Mouse (Mus musculus) CH12.LX (cell line): ENCODE results near the gene Tmem147. TPM values are rescaled to one million over a fixed set of nuclear protein-coding genes. Genes with fewer than 3 reads are reported as not detected.

ENCODE experiments used
- DNase-seq: peaks from one replicate; pipeline ENCODE4 v3.0.0-alpha.2; 2013; ENCODE audit errors: extremely low read depth
- H3K27ac ChIP-seq: 2 replicates; pipeline ENCODE4 v1.5.1; 2012; ENCODE audit warnings: low read depth, mild to moderate bottlenecking, control low read depth, moderate library complexity; ENCODE audit not compliant: insufficient read depth
- H3K27me3 ChIP-seq: replicated peaks from 2 replicates; pipeline ENCODE3; 2012; ENCODE audit warnings: inconsistent platforms
- H3K36me3 ChIP-seq, 2 experiments: replicated peaks in 1 of 2; 2 replicates each; pipeline versions ENCODE3 to v1.6.1; 2012; ENCODE audit warnings: inconsistent platforms in 1 of 2, low read length in 1 of 2, mild to moderate bottlenecking in 1 of 2, mixed read lengths in 1 of 2, moderate library complexity in 1 of 2; ENCODE audit not compliant: control insufficient read depth in 1 of 2, insufficient read depth in 1 of 2
- H3K4me1 ChIP-seq, 2 experiments: 2 replicates each; pipeline ENCODE4 v1.6.1; 2012; ENCODE audit warnings: inconsistent platforms in 1 of 2, moderate library complexity in 1 of 2; ENCODE audit not compliant: insufficient read depth in 2 of 2, control insufficient read depth in 1 of 2
- H3K4me2 ChIP-seq: 2 replicates; pipeline ENCODE4 v1.6.1; 2012; ENCODE audit warnings: low read depth, mild to moderate bottlenecking, control low read depth; ENCODE audit not compliant: poor library complexity, insufficient read depth, severe bottlenecking
- H3K4me3 ChIP-seq, 3 experiments: fragments of 150-350 bp in 1 of 3; sonication (generic) in 1 of 3; replicated peaks in 1 of 3; 2 replicates each; pipeline versions ENCODE3 to v1.5.1; 2011 to 2012; ENCODE audit warnings: low read depth in 2 of 3, low read length in 2 of 3, mild to moderate bottlenecking in 2 of 3, moderate library complexity in 2 of 3, control low read depth in 1 of 3, improper control_type of control experiment in 1 of 3, inconsistent platforms in 1 of 3, mixed read lengths in 1 of 3; ENCODE audit not compliant: poor library complexity in 1 of 3
- H3K79me2 ChIP-seq: replicated peaks from 2 replicates; pipeline ENCODE4 v1.6.1; 2012; ENCODE audit warnings: mild to moderate bottlenecking, moderate library complexity; ENCODE audit not compliant: control insufficient read depth, poor library complexity, insufficient read depth, severe bottlenecking; ENCODE audit errors: extremely low read depth
- H3K9ac ChIP-seq: 2 replicates; pipeline ENCODE4 v1.6.1; 2012; ENCODE audit warnings: low read depth, mild to moderate bottlenecking, control low read depth, moderate library complexity; ENCODE audit not compliant: insufficient read depth
- H3K9me3 ChIP-seq: replicated peaks from 2 replicates; pipeline ENCODE3; 2012; ENCODE audit warnings: low read length, inconsistent platforms, mixed read lengths
- BHLHE40 ChIP-seq: IDR thresholded peaks from 2 replicates; pipeline ENCODE4 v1.6.1; 2011; ENCODE audit warnings: mild to moderate bottlenecking, low read depth, low read length, improper control_type of control experiment
- CHD1 ChIP-seq: IDR thresholded peaks from 2 replicates; pipeline ENCODE4 v1.6.1; 2012; ENCODE audit warnings: low read depth, low read length, improper control_type of control experiment, inconsistent platforms
- CHD2 ChIP-seq: IDR thresholded peaks from 2 replicates; pipeline ENCODE4 v1.6.1; 2011; ENCODE audit warnings: low read length, improper control_type of control experiment
- CTCF ChIP-seq, 2 experiments: IDR thresholded peaks in 1 of 2; conservative IDR thresholded peaks in 1 of 2; 2 replicates each; pipeline ENCODE4 v1.5.1; 2011 to 2012; ENCODE audit warnings: low read depth in 2 of 2, low read length in 2 of 2, improper control_type of control experiment in 1 of 2, inconsistent platforms in 1 of 2, mild to moderate bottlenecking in 1 of 2, moderate library complexity in 1 of 2
- E2F4 ChIP-seq: IDR thresholded peaks from 2 replicates; pipeline ENCODE4 v1.6.1; 2011; ENCODE audit warnings: low read depth, low read length, improper control_type of control experiment; ENCODE audit not compliant: insufficient replicate concordance
- EP300 ChIP-seq: IDR thresholded peaks from 2 replicates; pipeline ENCODE4 v1.6.1; 2011; ENCODE audit warnings: low read length, improper control_type of control experiment
- ETS1 ChIP-seq: conservative IDR thresholded peaks from 2 replicates; pipeline ENCODE4 v1.6.1; 2012; ENCODE audit warnings: low read depth, mild to moderate bottlenecking, inconsistent platforms, low read length, improper control_type of control experiment, moderate library complexity
- GABPA ChIP-seq: IDR thresholded peaks from 2 replicates; pipeline ENCODE4 v1.6.1; 2012; ENCODE audit warnings: low read depth, low read length, improper control_type of control experiment, inconsistent platforms; ENCODE audit not compliant: insufficient replicate concordance
- HCFC1 ChIP-seq: IDR thresholded peaks from 2 replicates; pipeline ENCODE4 v1.6.1; 2012; ENCODE audit warnings: low read depth, mild to moderate bottlenecking, inconsistent platforms, low read length, improper control_type of control experiment
- IRF4 ChIP-seq: IDR thresholded peaks from 2 replicates; pipeline ENCODE4 v1.6.1; 2014; ENCODE audit warnings: low read depth, mild to moderate bottlenecking, inconsistent platforms, low read length, improper control_type of control experiment
- JUN ChIP-seq: IDR thresholded peaks from 2 replicates; pipeline ENCODE4 v1.6.1; 2011; ENCODE audit warnings: low read depth, mild to moderate bottlenecking, low read length, improper control_type of control experiment, moderate library complexity; ENCODE audit not compliant: insufficient read depth
- KAT2A ChIP-seq: IDR thresholded peaks from 2 replicates; pipeline ENCODE4 v1.6.1; 2012; ENCODE audit warnings: low read length, improper control_type of control experiment, inconsistent platforms; ENCODE audit not compliant: insufficient replicate concordance
- MEF2A ChIP-seq: IDR thresholded peaks from 2 replicates; pipeline ENCODE4 v1.6.1; 2014; ENCODE audit warnings: low read depth, mild to moderate bottlenecking, inconsistent platforms, low read length, improper control_type of control experiment, borderline replicate concordance
- MXI1 ChIP-seq: IDR thresholded peaks from 2 replicates; pipeline ENCODE4 v1.6.1; 2011; ENCODE audit warnings: mild to moderate bottlenecking, low read depth, low read length, improper control_type of control experiment
- MYC ChIP-seq: IDR thresholded peaks from 2 replicates; pipeline ENCODE4 v1.6.1; 2011; ENCODE audit warnings: low read depth, mild to moderate bottlenecking, improper control_type of control experiment, low read length
- NELFE ChIP-seq: IDR thresholded peaks from 2 replicates; pipeline ENCODE4 v1.6.1; 2011; ENCODE audit warnings: low read depth, low read length, improper control_type of control experiment
- POLR2AphosphoS2 ChIP-seq: IDR thresholded peaks from 2 replicates; pipeline ENCODE4 v1.6.1; 2011; ENCODE audit warnings: low read depth, low read length, improper control_type of control experiment
- RAD21 ChIP-seq: IDR thresholded peaks from 2 replicates; pipeline ENCODE4 v1.6.1; 2011; ENCODE audit warnings: low read depth, mild to moderate bottlenecking, low read length, improper control_type of control experiment, moderate library complexity
- TBP ChIP-seq: conservative IDR thresholded peaks from 2 replicates; pipeline ENCODE4 v1.6.1; 2011; ENCODE audit warnings: low read depth, low read length, improper control_type of control experiment
- TCF12 ChIP-seq: IDR thresholded peaks from 2 replicates; pipeline ENCODE4 v1.6.1; 2014; ENCODE audit warnings: low read depth, mild to moderate bottlenecking, inconsistent platforms, low read length, improper control_type of control experiment
- USF1 ChIP-seq: IDR thresholded peaks from 2 replicates; pipeline ENCODE4 v1.6.1; 2014; ENCODE audit warnings: low read depth, mild to moderate bottlenecking, inconsistent platforms, low read length, improper control_type of control experiment
- ZMIZ1 ChIP-seq: IDR thresholded peaks from 2 replicates; pipeline ENCODE4 v1.6.1; 2012; ENCODE audit warnings: low read depth, mild to moderate bottlenecking, inconsistent platforms, low read length, improper control_type of control experiment
- dilution Hi-C: fragments of 300-500 bp; cut with MboI; formaldehyde crosslinking; loops from 2 replicates; pipeline ENCODE4 v1.14.3; 2020; ENCODE audit warnings: low sequenced_read_pairs; ENCODE audit not compliant: extremely low pct_unique_long_range_greater_than_20kb, extremely low pct_ligation_motif_present
- in situ Hi-C: fragments of 300-500 bp; cut with MboI; formaldehyde crosslinking; loops from 3 replicates; pipeline ENCODE4 v1.14.3; 2019; ENCODE audit warnings: low sequenced_read_pairs, low pct_ligation_motif_present, low pct_unique_long_range_greater_than_20kb, mixed read lengths
- polyA plus RNA-seq: library from polyadenylated mRNA; unstranded; fragments of >175 nt; gene quantifications from 2 replicates; pipeline ENCODE4 v1.2.1, GENCODE M21; 2012; ENCODE audit warnings: low read depth; ENCODE audit not compliant: insufficient read length
- total RNA-seq, 2 experiments: library from RNA; depleted of rRNA; stranded (reverse); fragments of 300-350 nt in 1 of 2; fragments of >200 nt in 1 of 2; gene quantifications; 2 replicates each; pipeline ENCODE4 v1.2.3; 2012 to 2014

The Tmem147 gene
- total and polyA plus RNA-seq, 3 experiments: 137 to 152 (median 149) TPM

DNA sequence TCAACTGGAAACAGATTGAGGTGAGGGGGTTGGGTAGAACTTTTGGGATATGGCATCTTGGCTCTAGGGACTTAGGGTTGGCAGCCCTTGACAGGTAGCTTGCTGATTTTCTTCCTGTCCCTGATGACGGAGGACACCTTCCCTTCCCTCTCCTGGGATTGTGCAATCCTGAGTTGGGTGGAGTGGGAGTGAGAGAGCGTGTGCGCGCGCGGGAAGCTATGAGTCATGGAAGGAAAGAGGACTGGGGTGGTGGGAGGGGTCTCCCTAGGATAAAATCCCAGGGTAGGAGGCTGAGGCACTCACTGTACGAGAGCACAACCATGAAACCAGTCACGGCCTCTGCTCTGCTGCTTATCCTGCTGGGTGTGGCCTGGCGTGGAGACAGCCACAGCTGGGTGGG lies 46.8 kb upstream of the Tmem147 start:
- Histone ChIP-seq H3K4me3 (no peak overlapping the region), H3K4me1 (peaks cover 0 to 4% of the 10 kb centered on the region in 2 experiments; a peak in 2 of 4 replicates), H3K79me2 (no peaks in the 10 kb centered on the region), H3K36me3 (no peaks in the 10 kb centered on the region), H3K9me3 (peaks cover 12% of the 10 kb centered on the region), H3K4me2 (no peak overlapping the region), H3K9ac (no peak overlapping the region), H3K27ac (no peak overlapping the region), H3K27me3 (peaks cover 10% of the 10 kb centered on the region)
- in situ Hi-C loops (no loop called here), dilution Hi-C loops (no loop called here)
- TF ChIP-seq CHD1: no peak
- TF ChIP-seq MYC: no peak
- no peak for TF ChIP-seq POLR2AphosphoS2
- TF ChIP-seq EP300: no peak
- TF ChIP-seq TCF12: no peak
- TF ChIP-seq RAD21: no peak
- TF ChIP-seq CHD2: no peak
- no peak for TF ChIP-seq GABPA
- TF ChIP-seq USF1: no peak
- TF ChIP-seq IRF4: no peak
- TF ChIP-seq ETS1: no peak
- no peak for TF ChIP-seq KAT2A
- no peak for TF ChIP-seq BHLHE40
- TF ChIP-seq MEF2A: no peak
- TF ChIP-seq MXI1: no peak
- TF ChIP-seq ZMIZ1: no peak
- no peak for TF ChIP-seq JUN
- TF ChIP-seq TBP: no peak
- TF ChIP-seq NELFE: no peak
- TF ChIP-seq CTCF (conservative IDR thresholded peaks at IDR 0.05 in 1 of 2, IDR thresholded peaks at IDR 0.05 in 1 of 2; ENCODE audit: low read depth in 2 of 2, low read length in 2 of 2): no peak
- DNase-seq: no peak

DNA sequence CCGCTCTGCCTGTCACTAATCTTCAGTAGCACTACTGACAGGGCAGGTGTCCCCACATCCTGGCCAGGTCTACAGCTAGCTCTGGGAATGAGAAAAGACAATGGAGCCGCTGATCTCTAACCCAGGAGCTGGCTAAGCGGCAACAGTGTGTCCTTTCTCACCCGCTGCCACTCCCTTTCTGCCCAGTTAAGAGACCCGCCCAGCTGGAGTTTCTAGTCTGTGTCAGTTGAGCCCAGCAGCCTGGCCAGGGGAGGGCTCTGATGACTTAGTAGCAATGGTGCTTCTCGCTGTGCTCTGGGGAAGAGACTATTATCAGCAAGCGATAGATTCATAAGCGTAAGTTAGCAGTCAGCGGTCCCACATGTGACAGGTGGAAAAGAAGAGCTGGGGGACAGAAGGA lies 39.9 kb upstream of the Tmem147 start:
- peaks cover 0 to 18% of the 10 kb centered on the region in 2 experiments; a peak in 2 of 4 replicates for H3K4me1 ChIP-seq
- TF ChIP-seq ZMIZ1 (no peak), HCFC1 (no peak), EP300 (no peak), E2F4 (no peak), TBP (no peak), POLR2AphosphoS2 (no peak)
- TF ChIP-seq, all 38 proteins: peak for 0
- Histone ChIP-seq H3K27ac (no peak overlapping the region), H3K27me3 (no peaks in the 10 kb centered on the region), H3K4me2 (0 out of 2 replicates have a peak overlapping the region, but pooled peaks have one; percentile 4), H3K4me3 (no peak overlapping the region), H3K9ac (no peak overlapping the region), H3K79me2 (no peaks in the 10 kb centered on the region), H3K36me3 (no peaks in the 10 kb centered on the region), H3K9me3 (peaks cover 13% of the 10 kb centered on the region)
- no peak for DNase-seq
- in situ Hi-C loops (no loop called here), dilution Hi-C loops (no loop called here)
